Mouse (Mus musculus): ENCODE data around the gene Abhd14b.
A peak's percentile ranks its signal among the peaks of the same experiment; 100 is the strongest.

The Abhd14b gene

GRCm38 (mm10) chr9:106459946-106460345 lies 12.7 kb downstream of the Abhd14b start:
- no peak for ATAC-seq (ENCODE audit: low TSS enrichment)

- ATAC-seq (ENCODE audit: low TSS enrichment), result no peak
Measured at GRCm38 (mm10) chr9:106460401-106461025, 13.3 kb downstream of the Abhd14b start.

GRCm38 (mm10) chr9:106461026-106461415 lies 13.8 kb downstream of the Abhd14b start:
- ATAC-seq (ENCODE audit: low TSS enrichment), result no peak

- no peak for ATAC-seq (ENCODE audit: low TSS enrichment)
Measured at GRCm38 (mm10) chr9:106461641-106462429, 14.6 kb downstream of the Abhd14b start.

- ATAC-seq (ENCODE audit: low TSS enrichment), result no peak
Measured at GRCm38 (mm10) chr9:106462430-106462800, 15.2 kb downstream of the Abhd14b start.

GRCm38 (mm10) chr9:106463122-106464063 lies 16.1 kb downstream of the Abhd14b start:
- ATAC-seq (ENCODE audit: low TSS enrichment), result no peak

GRCm38 (mm10) chr9:106464751-106465541 lies 17.7 kb downstream of the Abhd14b start:
- ATAC-seq (ENCODE audit: low TSS enrichment), result peak; percentile 83

- peak; percentile 43; the same call in 1 of the 2 replicates for ATAC-seq (ENCODE audit: low TSS enrichment)
Measured at GRCm38 (mm10) chr9:106465571-106466200, 18.4 kb downstream of the Abhd14b start, which contains the start of gene Gpr62. Gene Gpr62 (minus strand): TSS chr9:106465938.

GRCm38 (mm10) chr9:106466721-106467120 lies 19.5 kb downstream of the Abhd14b start:
- ATAC-seq (ENCODE audit: low TSS enrichment), result no peak

- ATAC-seq (ENCODE audit: low TSS enrichment), result no peak
Measured at GRCm38 (mm10) chr9:106467746-106468145, 20.5 kb downstream of the Abhd14b start.

GRCm38 (mm10) chr9:106469317-106469716 lies 22.1 kb downstream of the Abhd14b start:
- no peak for ATAC-seq (ENCODE audit: low TSS enrichment)

- no peak for ATAC-seq (ENCODE audit: low TSS enrichment)
Measured at GRCm38 (mm10) chr9:106469776-106470175, 22.5 kb downstream of the Abhd14b start.

GRCm38 (mm10) chr9:106470991-106471750 lies 23.9 kb downstream of the Abhd14b start:
- peak; percentile 29; the same call in 1 of the 2 replicates for ATAC-seq (ENCODE audit: low TSS enrichment)

- peak; percentile 8; the same call in 1 of the 2 replicates for ATAC-seq (ENCODE audit: low TSS enrichment)
Measured at GRCm38 (mm10) chr9:106471892-106472291, 24.6 kb downstream of the Abhd14b start.

- ATAC-seq (ENCODE audit: low TSS enrichment), result no peak
Measured at GRCm38 (mm10) chr9:106472321-106472720, 25.1 kb downstream of the Abhd14b start.

- ATAC-seq (ENCODE audit: low TSS enrichment), result no peak
Measured at GRCm38 (mm10) chr9:106473081-106473752, 26.0 kb downstream of the Abhd14b start.

- ATAC-seq (ENCODE audit: low TSS enrichment), result no peak
Measured at GRCm38 (mm10) chr9:106473753-106474105, 26.5 kb downstream of the Abhd14b start.

GRCm38 (mm10) chr9:106474456-106474855 lies 27.2 kb downstream of the Abhd14b start:
- ATAC-seq (ENCODE audit: low TSS enrichment), result no peak

- ATAC-seq (ENCODE audit: low TSS enrichment), result no peak
Measured at GRCm38 (mm10) chr9:106475046-106475445, 27.8 kb downstream of the Abhd14b start.

GRCm38 (mm10) chr9:106475663-106476001 lies 28.4 kb downstream of the Abhd14b start, which contains the start of gene Rrp9:
Gene Rrp9 (plus strand): TSS chr9:106475963.
- no peak for ATAC-seq (ENCODE audit: low TSS enrichment)

All from frontal cortex, adult (tissue).